Mouse (Mus musculus): ENCODE measurements around the gene Sema5a. TPM values are rescaled to one million over a fixed set of nuclear protein-coding genes. Genes with fewer than 3 reads are reported as not detected.

The Sema5a gene
- total and polyA plus RNA-seq, 3 experiments, result 0.17 to 0.27 (median 0.17) TPM

DNA sequence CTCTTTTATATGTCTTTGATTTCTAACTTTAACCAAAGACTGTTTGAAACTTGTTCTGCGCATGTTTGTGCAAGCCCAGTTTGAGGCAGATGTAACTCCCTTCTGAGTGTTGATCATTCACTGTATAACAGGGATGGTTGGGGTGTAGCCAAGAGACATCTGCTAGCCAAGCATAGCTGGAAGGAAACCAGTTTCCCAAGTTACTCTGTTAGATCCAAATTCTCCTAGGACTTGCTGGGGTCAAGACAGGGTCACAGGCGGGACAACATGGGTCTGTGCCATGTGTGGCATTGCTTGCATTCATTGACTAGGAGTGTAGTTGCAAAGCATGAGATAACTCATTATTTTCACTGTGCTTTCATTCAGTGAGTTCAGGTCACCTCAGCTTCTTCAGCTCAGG, 366.2 kb downstream of the Sema5a start:
- no peak for TF ChIP-seq POLR2AphosphoS2 (IDR thresholded peaks at IDR 0.05; ENCODE audit: low read depth, low read length)
- TF ChIP-seq ETS1 (conservative IDR thresholded peaks at IDR 0.05; ENCODE audit: low read depth, low read length), result no peak
- no peak for TF ChIP-seq RCOR1 (conservative IDR thresholded peaks at IDR 0.05; ENCODE audit: low read depth, low read length)
- TF ChIP-seq SIN3A (IDR thresholded peaks at IDR 0.05; ENCODE audit: low read length), result no peak
- TF ChIP-seq TCF12 (IDR thresholded peaks at IDR 0.05; ENCODE audit: low read depth, low read length), result no peak
- TF ChIP-seq POLR2A (IDR thresholded peaks at IDR 0.05; ENCODE audit: low read depth, low read length), result no peak
- TF ChIP-seq MXI1 (IDR thresholded peaks at IDR 0.05; ENCODE audit: low read depth, low read length), result no peak
- no peak for TF ChIP-seq JUND (conservative IDR thresholded peaks at IDR 0.05; ENCODE audit: low read depth, low read length)
- TF ChIP-seq E2F4 (IDR thresholded peaks at IDR 0.05; ENCODE audit: insufficient replicate concordance, low read depth, low read length), result no peak
- no peak for TF ChIP-seq NRF1 (IDR thresholded peaks at IDR 0.05; ENCODE audit: low read depth, low read length)
- no peaks in the 10 kb centered on the region for H3K9me3 ChIP-seq (replicated peaks; ENCODE audit: low read length)
- in situ Hi-C loops (cut with MboI; ENCODE audit: low pct_ligation_motif_present, low pct_unique_long_range_greater_than_20kb, low sequenced_read_pairs) (no loop called here), dilution Hi-C loops (cut with MboI; ENCODE audit: extremely low pct_ligation_motif_present, extremely low pct_unique_long_range_greater_than_20kb, low sequenced_read_pairs) (no loop called here)
- no peak overlapping the region for H3K4me2 ChIP-seq (ENCODE audit: insufficient read depth, low read depth, poor library complexity, severe bottlenecking)
- no peak for DNase-seq (ENCODE audit: extremely low read depth)
- no peak overlapping the region for H3K9ac ChIP-seq (ENCODE audit: insufficient read depth, low read depth)
- no peaks in the 10 kb centered on the region for H3K79me2 ChIP-seq (replicated peaks; ENCODE audit: control insufficient read depth, extremely low read depth, insufficient read depth, poor library complexity, severe bottlenecking)
- peaks cover 0 to 11% of the 10 kb centered on the region in 2 experiments; a peak in 2 of 4 replicates for H3K4me1 ChIP-seq (ENCODE audit: control insufficient read depth in 1 of 2, insufficient read depth in 2 of 2)
- no peaks in the 10 kb centered on the region for H3K27me3 ChIP-seq (replicated peaks)
- no peak overlapping the region for H3K27ac ChIP-seq (ENCODE audit: insufficient read depth, low read depth)
- H3K4me3 ChIP-seq (replicated peaks in 1 of 3; ENCODE audit: low read depth in 2 of 3, low read length in 2 of 3, poor library complexity in 1 of 3), result no peak overlapping the region
- H3K36me3 ChIP-seq (replicated peaks in 1 of 2; ENCODE audit: control insufficient read depth in 1 of 2, insufficient read depth in 1 of 2, low read length in 1 of 2), result no peaks in the 10 kb centered on the region

DNA sequence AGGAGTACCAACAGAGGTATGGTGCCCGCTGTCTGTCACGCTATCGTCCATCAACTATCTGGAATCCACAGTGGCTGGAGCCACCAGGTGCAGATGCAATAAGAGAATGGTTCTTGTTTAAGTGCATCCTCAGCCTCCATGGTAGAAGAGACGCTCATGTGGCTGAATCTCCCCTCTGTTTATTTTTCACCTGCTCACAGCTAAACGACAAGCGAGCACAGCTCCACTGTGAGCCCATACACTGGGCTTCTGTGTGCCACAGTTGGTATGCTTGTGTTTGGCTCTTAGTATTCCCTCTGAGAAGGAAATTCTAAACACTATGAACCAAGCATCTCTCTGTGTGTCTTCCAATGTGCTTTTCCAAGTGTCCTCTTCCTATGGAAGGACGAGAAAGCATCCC, 366.6 kb downstream of the Sema5a start:
- no peak overlapping the region for H3K27ac ChIP-seq (ENCODE audit: insufficient read depth, low read depth)
- H3K4me1 ChIP-seq (ENCODE audit: control insufficient read depth in 1 of 2, insufficient read depth in 2 of 2), result peaks cover 0 to 11% of the 10 kb centered on the region in 2 experiments; a peak in 2 of 4 replicates
- H3K27me3 ChIP-seq (replicated peaks), result no peaks in the 10 kb centered on the region
- no peak overlapping the region for H3K4me2 ChIP-seq (ENCODE audit: insufficient read depth, low read depth, poor library complexity, severe bottlenecking)
- H3K4me3 ChIP-seq (replicated peaks in 1 of 3; ENCODE audit: low read depth in 2 of 3, low read length in 2 of 3, poor library complexity in 1 of 3), result no peak overlapping the region
- in situ Hi-C loops (cut with MboI; ENCODE audit: low pct_ligation_motif_present, low pct_unique_long_range_greater_than_20kb, low sequenced_read_pairs), result no loop called here
- H3K36me3 ChIP-seq (replicated peaks in 1 of 2; ENCODE audit: control insufficient read depth in 1 of 2, insufficient read depth in 1 of 2, low read length in 1 of 2), result no peaks in the 10 kb centered on the region
- no peak for TF ChIP-seq GABPA (IDR thresholded peaks at IDR 0.05; ENCODE audit: insufficient replicate concordance, low read depth, low read length)
- no peak for TF ChIP-seq TCF12 (IDR thresholded peaks at IDR 0.05; ENCODE audit: low read depth, low read length)
- no peak for TF ChIP-seq E2F4 (IDR thresholded peaks at IDR 0.05; ENCODE audit: insufficient replicate concordance, low read depth, low read length)
- no peak for TF ChIP-seq ZKSCAN1 (IDR thresholded peaks at IDR 0.05; ENCODE audit: borderline replicate concordance, low read depth, low read length)
- TF ChIP-seq POLR2AphosphoS2 (IDR thresholded peaks at IDR 0.05; ENCODE audit: low read depth, low read length), result no peak
- TF ChIP-seq USF1 (IDR thresholded peaks at IDR 0.05; ENCODE audit: low read depth, low read length), result no peak
- TF ChIP-seq CTCF (conservative IDR thresholded peaks at IDR 0.05 in 1 of 2, IDR thresholded peaks at IDR 0.05 in 1 of 2; ENCODE audit: low read depth in 2 of 2, low read length in 2 of 2), result no peak
- no peak for TF ChIP-seq MAZ (IDR thresholded peaks at IDR 0.05; ENCODE audit: low read depth, low read length)
- TF ChIP-seq JUND (conservative IDR thresholded peaks at IDR 0.05; ENCODE audit: low read depth, low read length), result no peak
- TF ChIP-seq UBTF (IDR thresholded peaks at IDR 0.05; ENCODE audit: low read depth, low read length), result no peak
- no peak for TF ChIP-seq ZNF384 (IDR thresholded peaks at IDR 0.05; ENCODE audit: low read depth, low read length)
- TF ChIP-seq RAD21 (IDR thresholded peaks at IDR 0.05; ENCODE audit: low read depth, low read length), result no peak
- no peak overlapping the region for H3K9ac ChIP-seq (ENCODE audit: insufficient read depth, low read depth)
- no peak for DNase-seq (ENCODE audit: extremely low read depth)
- no peaks in the 10 kb centered on the region for H3K9me3 ChIP-seq (replicated peaks; ENCODE audit: low read length)
- no peaks in the 10 kb centered on the region for H3K79me2 ChIP-seq (replicated peaks; ENCODE audit: control insufficient read depth, extremely low read depth, insufficient read depth, poor library complexity, severe bottlenecking)
- dilution Hi-C loops (cut with MboI; ENCODE audit: extremely low pct_ligation_motif_present, extremely low pct_unique_long_range_greater_than_20kb, low sequenced_read_pairs), result no loop called here

Data from CH12.LX (cell line).